Mouse (Mus musculus): ENCODE measurements at regions not wholly inside any gene's neighbourhood (a gene's known extent, or its start where the extent isn't known, plus 50 kb on each side); places are given as distances from the start of the nearest gene placed in this dataset.

- WGBS: 91% methylated on average over 5 of the region's 5 CpGs
- Histone ChIP-seq H3K36me3 (no peaks in the 10 kb centered on the region), H3K4me2 (replicated peaks) (no peak overlapping the region), H3K4me3 (no peak overlapping the region), H3K27ac (no peak overlapping the region), H3K9me3 (replicated peaks) (no peaks in the 10 kb centered on the region), H3K4me1 (peaks cover 13% of the 10 kb centered on the region), H3K27me3 (no peaks in the 10 kb centered on the region), H3K9ac (no peak overlapping the region)
- ATAC-seq (ENCODE audit: low FRiP score): no peak
Measured at GRCm38 (mm10) chr1:119251741-119252140, 170.3 kb downstream of the Inhbb start.

GRCm38 (mm10) chr1:119248776-119249495 lies 173.1 kb downstream of the Inhbb start:
- Histone ChIP-seq H3K9ac (no peak overlapping the region), H3K9me3 (replicated peaks) (no peaks in the 10 kb centered on the region), H3K4me1 (0 out of 2 replicates have a peak, but pooled peaks cover 4% of the 10 kb centered on the region), H3K36me3 (no peaks in the 10 kb centered on the region), H3K4me2 (replicated peaks) (no peak overlapping the region), H3K4me3 (no peak overlapping the region), H3K27ac (no peak overlapping the region), H3K27me3 (no peaks in the 10 kb centered on the region)
- no peak for ATAC-seq (ENCODE audit: low FRiP score)
- 88% methylated on average over 5 of the region's 5 CpGs for WGBS

- Histone ChIP-seq H3K4me3 (no peak overlapping the region), H3K27me3 (no peaks in the 10 kb centered on the region), H3K36me3 (no peaks in the 10 kb centered on the region), H3K9me3 (replicated peaks) (no peaks in the 10 kb centered on the region), H3K27ac (no peak overlapping the region), H3K4me1 (no peaks in the 10 kb centered on the region), H3K9ac (no peak overlapping the region), H3K4me2 (replicated peaks) (no peak overlapping the region)
- WGBS: 82% methylated on average over 3 of the region's 3 CpGs
- no peak for ATAC-seq (ENCODE audit: low FRiP score)
Measured at GRCm38 (mm10) chr1:119247117-119247516, 174.9 kb downstream of the Inhbb start.

DNA sequence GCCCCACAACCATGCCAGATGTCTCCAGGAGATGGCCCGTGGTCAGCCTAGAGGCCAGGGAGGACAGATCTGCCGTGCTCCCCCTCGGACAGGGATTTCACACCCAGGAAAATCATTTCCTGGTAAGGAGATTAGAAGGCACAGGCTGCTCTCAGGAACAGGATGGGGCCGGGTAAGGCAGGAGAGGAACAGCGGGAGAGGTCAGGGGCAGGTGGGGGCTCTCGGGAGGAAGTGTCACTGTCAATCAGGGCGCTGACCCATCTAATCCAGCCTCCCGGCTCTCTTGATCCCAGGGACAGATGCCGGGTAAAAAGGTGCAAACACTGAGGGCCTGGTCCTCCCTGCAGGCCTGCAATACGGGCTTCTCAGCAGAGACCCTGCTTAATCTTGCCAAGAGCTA lies 183.6 kb downstream of the Inhbb start:
- Histone ChIP-seq H3K9me3 (replicated peaks) (no peaks in the 10 kb centered on the region), H3K9ac (no peak overlapping the region), H3K36me3 (no peaks in the 10 kb centered on the region), H3K4me3 (no peak overlapping the region), H3K4me1 (no peaks in the 10 kb centered on the region), H3K27me3 (no peaks in the 10 kb centered on the region), H3K27ac (no peak overlapping the region), H3K4me2 (replicated peaks) (no peak overlapping the region)
- ATAC-seq (ENCODE audit: low FRiP score): no peak
- 44% methylated on average over 10 of the region's 10 CpGs for WGBS

- Histone ChIP-seq H3K4me1 (no peaks in the 10 kb centered on the region), H3K36me3 (no peaks in the 10 kb centered on the region), H3K9me3 (replicated peaks) (peaks cover 9% of the 10 kb centered on the region; the same call in 1 of the 2 replicates), H3K4me3 (no peak overlapping the region), H3K4me2 (replicated peaks) (no peak overlapping the region), H3K9ac (no peak overlapping the region), H3K27ac (no peak overlapping the region), H3K27me3 (no peaks in the 10 kb centered on the region)
- no peak for ATAC-seq (ENCODE audit: low FRiP score)
- 41% methylated on average over 3 of the region's 3 CpGs for WGBS
Measured at GRCm38 (mm10) chr1:119236787-119237186, 183.4 kb upstream of the Gli2 start.

DNA sequence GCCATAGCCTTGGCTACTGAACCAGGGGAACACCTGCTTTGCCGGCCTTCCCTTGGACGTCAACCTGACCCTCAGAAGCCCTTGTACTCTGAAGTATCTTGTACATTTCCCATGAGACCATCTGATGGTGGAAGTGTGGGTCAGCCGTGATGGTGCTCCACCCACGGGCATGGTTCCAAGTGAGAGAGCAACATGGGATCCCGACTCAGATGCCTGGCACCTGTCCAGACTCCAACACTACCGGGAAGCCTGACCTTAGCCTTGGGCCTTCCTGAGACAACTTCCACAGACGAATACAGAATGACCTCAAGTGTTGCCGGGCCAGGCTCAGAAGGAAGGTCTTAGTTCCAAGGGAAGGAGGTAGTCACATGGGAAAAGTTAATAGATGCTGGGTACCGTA lies 181.0 kb upstream of the Gli2 start:
- Histone ChIP-seq H3K4me3 (no peak overlapping the region), H3K4me1 (no peaks in the 10 kb centered on the region), H3K9me3 (replicated peaks) (peaks cover 9% of the 10 kb centered on the region; the same call in 1 of the 2 replicates), H3K9ac (no peak overlapping the region), H3K4me2 (replicated peaks) (no peak overlapping the region), H3K36me3 (no peaks in the 10 kb centered on the region), H3K27me3 (no peaks in the 10 kb centered on the region), H3K27ac (no peak overlapping the region)
- 87% methylated on average over 9 of the region's 9 CpGs for WGBS
- no peak for ATAC-seq (ENCODE audit: low FRiP score)

DNA sequence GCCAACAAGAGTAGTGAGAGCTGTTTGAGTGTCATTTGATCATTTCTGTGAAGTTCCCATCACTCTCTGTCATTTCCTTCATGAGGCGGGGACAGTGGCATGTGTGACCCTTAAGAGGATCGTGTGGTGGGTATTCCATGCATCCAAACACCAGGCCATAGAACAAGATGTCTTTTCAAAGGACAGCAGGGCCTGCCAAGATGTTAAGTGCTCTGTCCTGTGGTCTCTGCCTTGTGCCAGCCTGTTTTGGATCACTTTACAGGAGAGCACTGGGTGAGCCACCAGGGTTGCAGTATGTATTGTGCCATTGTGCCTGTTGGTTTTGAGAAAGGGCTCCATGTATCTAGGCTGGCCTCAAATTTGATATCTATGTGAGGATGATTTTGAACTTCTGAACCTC lies 173.6 kb upstream of the Gli2 start:
- Histone ChIP-seq H3K27me3 (0 out of 2 replicates have a peak, but pooled peaks cover 3% of the 10 kb centered on the region), H3K4me2 (replicated peaks) (no peak overlapping the region), H3K4me3 (no peak overlapping the region), H3K9ac (no peak overlapping the region), H3K36me3 (no peaks in the 10 kb centered on the region), H3K27ac (no peak overlapping the region), H3K4me1 (no peaks in the 10 kb centered on the region), H3K9me3 (replicated peaks) (no peaks in the 10 kb centered on the region)
- no peak for ATAC-seq (ENCODE audit: low FRiP score)
- whole genome bisulfite sequencing: 78% methylated on average over 2 of the region's 2 CpGs

- 93% methylated on average over 8 of the region's 8 CpGs for WGBS
- ATAC-seq (ENCODE audit: low FRiP score): no peak
- H3K4me3 ChIP-seq: no peak overlapping the region
Measured at GRCm38 (mm10) chr1:119223876-119224275, 170.5 kb upstream of the Gli2 start.

DNA sequence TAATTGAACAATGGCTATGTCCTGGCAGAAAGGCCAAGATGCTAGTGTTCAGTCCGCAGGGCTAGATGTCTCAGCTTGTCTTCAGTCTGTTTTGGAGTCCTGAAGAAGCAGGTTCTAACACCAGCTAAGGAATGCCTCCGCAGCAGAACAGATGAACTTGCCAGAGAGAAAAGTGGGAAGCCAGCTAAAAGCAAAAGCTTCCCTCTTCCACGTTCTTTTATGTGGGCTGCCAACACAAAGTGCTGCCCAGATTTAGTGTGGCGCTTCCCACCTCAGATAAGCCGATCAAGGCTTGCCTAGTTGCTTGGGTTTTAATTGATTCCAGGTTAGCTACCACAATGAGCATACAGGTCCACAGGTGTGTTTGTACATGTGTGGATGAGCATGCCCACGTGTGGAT lies 168.5 kb upstream of the Gli2 start:
- Histone ChIP-seq H3K27ac (no peak overlapping the region), H3K4me2 (replicated peaks) (no peak overlapping the region), H3K4me3 (no peak overlapping the region), H3K9me3 (replicated peaks) (no peaks in the 10 kb centered on the region), H3K36me3 (no peaks in the 10 kb centered on the region), H3K27me3 (0 out of 2 replicates have a peak, but pooled peaks cover 3% of the 10 kb centered on the region), H3K4me1 (no peaks in the 10 kb centered on the region), H3K9ac (no peak overlapping the region)
- WGBS: 84% methylated on average over 6 of the region's 6 CpGs
- no peak for ATAC-seq (ENCODE audit: low FRiP score)

More at GRCm38 (mm10) chr1:119223876-119224275, 170.5 kb upstream of the Gli2 start:
- no peak overlapping the region for H3K27ac ChIP-seq
- H3K4me2 ChIP-seq (replicated peaks): no peak overlapping the region
- H3K36me3 ChIP-seq: no peaks in the 10 kb centered on the region
- no peaks in the 10 kb centered on the region for H3K9me3 ChIP-seq (replicated peaks)
- H3K9ac ChIP-seq: no peak overlapping the region
- H3K4me1 ChIP-seq: no peaks in the 10 kb centered on the region
- H3K27me3 ChIP-seq: 0 out of 2 replicates have a peak, but pooled peaks cover 3% of the 10 kb centered on the region

GRCm38 (mm10) chr1:119221012-119221411 lies 167.6 kb upstream of the Gli2 start:
- no peak overlapping the region for H3K9ac ChIP-seq
- no peak for ATAC-seq (ENCODE audit: low FRiP score)
- no peak overlapping the region for H3K4me2 ChIP-seq (replicated peaks)
- no peaks in the 10 kb centered on the region for H3K36me3 ChIP-seq
- WGBS: 82% methylated on average over 7 of the region's 7 CpGs
- no peaks in the 10 kb centered on the region for H3K4me1 ChIP-seq
- H3K9me3 ChIP-seq (replicated peaks): no peaks in the 10 kb centered on the region
- no peak overlapping the region for H3K4me3 ChIP-seq
- H3K27me3 ChIP-seq: 0 out of 2 replicates have a peak, but pooled peaks cover 3% of the 10 kb centered on the region
- H3K27ac ChIP-seq: no peak overlapping the region

DNA sequence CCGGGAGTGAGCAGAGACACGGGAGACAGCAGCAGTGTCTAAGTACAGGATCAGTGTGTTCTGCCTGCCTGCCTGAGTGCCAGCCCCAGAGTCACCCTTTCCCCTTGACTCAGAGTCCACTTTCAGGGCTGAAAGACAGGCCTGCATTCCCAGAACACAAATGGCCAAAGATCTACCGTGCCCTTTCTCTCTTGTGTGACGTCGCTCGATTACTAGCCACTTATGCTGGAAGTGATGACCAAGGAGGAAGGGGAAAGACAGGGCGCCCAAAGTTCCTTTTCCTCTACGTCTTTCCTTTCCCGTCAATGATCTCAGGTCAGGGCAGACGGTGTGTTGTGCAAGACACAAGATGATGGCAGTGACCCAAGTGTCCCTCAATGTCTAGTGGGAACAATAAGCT lies 166.4 kb upstream of the Gli2 start:
- no peaks in the 10 kb centered on the region for H3K36me3 ChIP-seq
- H3K9me3 ChIP-seq (replicated peaks): no peaks in the 10 kb centered on the region
- no peak overlapping the region for H3K27ac ChIP-seq
- 70% methylated on average over 10 of the region's 10 CpGs for WGBS
- H3K4me1 ChIP-seq: no peaks in the 10 kb centered on the region
- 0 out of 2 replicates have a peak, but pooled peaks cover 3% of the 10 kb centered on the region for H3K27me3 ChIP-seq
- H3K4me2 ChIP-seq (replicated peaks): no peak overlapping the region
- ATAC-seq (ENCODE audit: low FRiP score): no peak
- no peak overlapping the region for H3K4me3 ChIP-seq
- H3K9ac ChIP-seq: no peak overlapping the region

DNA sequence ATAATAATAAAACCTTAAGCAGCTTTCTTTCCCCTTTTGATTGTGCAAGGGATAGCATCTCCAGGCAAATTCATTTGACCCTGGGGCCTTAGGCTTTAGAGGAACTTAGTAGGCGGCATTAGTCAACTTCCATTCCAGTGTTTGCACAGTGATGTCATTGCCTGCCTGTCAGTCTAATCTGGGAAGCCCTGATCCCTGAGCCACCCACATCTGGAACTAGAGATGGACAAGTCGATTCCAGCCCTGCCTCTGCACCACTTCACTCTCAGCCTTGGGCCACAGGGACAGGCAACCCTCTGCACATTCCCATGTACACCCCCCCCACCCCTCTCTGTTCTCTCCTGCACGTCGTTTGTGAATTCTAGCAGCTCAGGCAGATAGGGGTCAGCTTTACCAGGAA lies 164.0 kb upstream of the Gli2 start:
- H3K36me3 ChIP-seq: no peaks in the 10 kb centered on the region
- no peak overlapping the region for H3K4me2 ChIP-seq (replicated peaks)
- no peak overlapping the region for H3K4me3 ChIP-seq
- H3K9ac ChIP-seq: no peak overlapping the region
- whole genome bisulfite sequencing: 60% methylated on average over 4 of the region's 4 CpGs
- no peaks in the 10 kb centered on the region for H3K4me1 ChIP-seq
- H3K27me3 ChIP-seq: no peaks in the 10 kb centered on the region
- no peaks in the 10 kb centered on the region for H3K9me3 ChIP-seq (replicated peaks)
- H3K27ac ChIP-seq: no peak overlapping the region
- no peak for ATAC-seq (ENCODE audit: low FRiP score)

GRCm38 (mm10) chr1:119209607-119210007 lies 156.2 kb upstream of the Gli2 start:
- Histone ChIP-seq H3K36me3 (no peaks in the 10 kb centered on the region), H3K4me1 (no peaks in the 10 kb centered on the region), H3K4me3 (no peak overlapping the region), H3K9ac (no peak overlapping the region), H3K27ac (no peak overlapping the region), H3K4me2 (replicated peaks) (no peak overlapping the region), H3K27me3 (no peaks in the 10 kb centered on the region), H3K9me3 (replicated peaks) (no peaks in the 10 kb centered on the region)
- ATAC-seq (ENCODE audit: low FRiP score): no peak
- 56% methylated on average over 7 of the region's 7 CpGs for WGBS
